ENCODE assay signal across 20 mouse cellular contexts in genomic region chr13:52578776-52579175, GRCm38 (mm10).
"Had no signal": no experiment of that assay in that cellular context is flagged by ENCODE, and none has a peak within 500 bp of the region (broad histone marks: within the 10 kb centered on the region; RNA-seq: fewer than 3 reads in every experiment).

No protein-coding gene starts in this region.

- H3K27ac ChIP-seq: layer of hippocampus, adult 2 months; limb, embryonic 10.5 days; limb, embryonic 13.5 days; liver, embryonic 15.5 days; midbrain, embryonic 12.5 days; midbrain, embryonic 15.5 days; neural tube, embryonic 12.5 days; neural tube, embryonic 15.5 days had no signal

- DNase-seq: kidney, adult 11 months; kidney, adult 9 months; kidney, postnatal 25 days; layer of hippocampus, adult 9-11 months; liver; lung, adult 18-20 months; right cerebral cortex, adult 18-20 months; right cerebral cortex, postnatal 14 days; right cerebral cortex, postnatal 4 days; thymus, adult 18-20 months; thymus, postnatal 36 days had no signal

- H3K4me3 ChIP-seq: layer of hippocampus, adult 2 months; limb, embryonic 10.5 days; limb, embryonic 13.5 days; liver, embryonic 12.5 days; liver, embryonic 15.5 days; midbrain, embryonic 12.5 days; midbrain, embryonic 15.5 days; neural tube, embryonic 12.5 days; neural tube, embryonic 15.5 days had no signal

- H3K36me3 ChIP-seq: limb, embryonic 10.5 days; limb, embryonic 13.5 days; liver, embryonic 12.5 days; liver, embryonic 15.5 days; midbrain, embryonic 12.5 days; midbrain, embryonic 15.5 days; neural tube, embryonic 12.5 days; neural tube, embryonic 15.5 days had no signal

- H3K9me3 ChIP-seq: limb, embryonic 10.5 days; limb, embryonic 13.5 days; liver, embryonic 12.5 days; liver, embryonic 15.5 days; midbrain, embryonic 12.5 days; midbrain, embryonic 15.5 days; neural tube, embryonic 12.5 days; neural tube, embryonic 15.5 days had no signal

- H3K4me2 ChIP-seq: limb, embryonic 13.5 days; liver, embryonic 12.5 days; liver, embryonic 15.5 days; midbrain, embryonic 12.5 days; midbrain, embryonic 15.5 days; neural tube, embryonic 12.5 days; neural tube, embryonic 15.5 days had no signal

- H3K9ac ChIP-seq: limb, embryonic 13.5 days; liver, embryonic 12.5 days; liver, embryonic 15.5 days; midbrain, embryonic 12.5 days; midbrain, embryonic 15.5 days; neural tube, embryonic 12.5 days; neural tube, embryonic 15.5 days had no signal

- ATAC-seq: liver, embryonic 12.5 days; midbrain, embryonic 15.5 days had no signal
